Mouse (Mus musculus): ENCODE measurements around the gene Ugt2a3. TPM values are rescaled to one million over a fixed set of nuclear protein-coding genes. Genes with fewer than 3 reads are reported as not detected.

The Ugt2a3 gene
- polyA plus RNA-seq, 1 experiment = not detected

DNA sequence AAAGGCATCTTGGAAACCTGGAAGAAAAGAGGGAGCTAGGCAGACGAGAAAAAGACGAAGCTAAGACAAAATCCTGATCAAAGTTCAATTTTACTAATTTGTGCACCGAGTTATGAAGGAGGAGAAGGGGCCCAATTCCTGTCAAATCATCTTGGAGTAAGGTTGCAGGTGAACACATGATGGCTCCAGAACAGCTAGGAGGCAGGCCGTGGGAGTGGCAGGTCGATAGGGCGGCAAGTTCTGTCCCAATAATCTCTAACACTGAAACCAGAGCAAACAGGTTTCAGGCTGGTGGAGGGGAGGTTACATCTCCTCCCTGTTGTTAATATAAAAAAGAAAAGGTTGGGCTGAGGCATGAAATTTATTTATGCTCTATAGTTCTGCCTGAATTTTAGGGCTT lies 61.4 kb downstream of the Ugt2a3 start:
- DNase-seq = no peak
- TF ChIP-seq POLR2A (IDR thresholded peaks at IDR 0.05; ENCODE audit: control insufficient read depth, extremely low read depth, insufficient read depth, low read length, poor library complexity) (no peak), CTCF (IDR thresholded peaks at IDR 0.05; ENCODE audit: borderline replicate concordance, control insufficient read depth, extremely low read depth, insufficient read depth, low read length, poor library complexity) (no peak)
- Histone ChIP-seq H3K27ac (ENCODE audit: control insufficient read depth, insufficient read depth, low read length) (no peak overlapping the region), H3K36me3 (ENCODE audit: control insufficient read depth, insufficient read depth, low read length) (no peaks in the 10 kb centered on the region), H3K27me3 (ENCODE audit: control insufficient read depth, insufficient read depth, low read length) (no peaks in the 10 kb centered on the region), H3K4me1 (replicated peaks; ENCODE audit: control insufficient read depth, insufficient read depth, low read length) (no peaks in the 10 kb centered on the region), H3K4me3 (ENCODE audit: control insufficient read depth, insufficient read depth, low read length) (no peak overlapping the region)
- 94% methylated on average over 6 of the region's 6 CpGs for WGBS

Other genes with a start within 250 kb of the Ugt2a3 start
- gene Ugt2b36, start 244.6 kb downstream of the Ugt2a3 start, polyA plus RNA-seq (2012; rRNA removed) = 0.28 TPM in 1 of 2 replicates, not detected in the other
- gene Ugt2b5, start 196.9 kb downstream of the Ugt2a3 start, polyA plus RNA-seq (2012; rRNA removed) = 0.20 TPM in 1 of 2 replicates, not detected in the other
- not detected in 2 replicates for gene Ugt2b37, start 82.4 kb downstream of the Ugt2a3 start, polyA plus RNA-seq (2012; rRNA removed)
- gene Ugt2b38, start 87.0 kb upstream of the Ugt2a3 start, polyA plus RNA-seq (2012; rRNA removed) = not detected in 2 replicates
- not detected in 2 replicates for gene Ugt2a2, start 145.1 kb upstream of the Ugt2a3 start, polyA plus RNA-seq (2012; rRNA removed)
- not detected in 2 replicates for gene Gm43638, start 149.6 kb upstream of the Ugt2a3 start, polyA plus RNA-seq (2012; rRNA removed)
- not detected in 2 replicates for gene Ugt2a1, start 153.7 kb upstream of the Ugt2a3 start, polyA plus RNA-seq (2012; rRNA removed)
- gene Sult1b1, start 201.0 kb upstream of the Ugt2a3 start, polyA plus RNA-seq (2012; rRNA removed) = not detected in 2 replicates
- 0.04 and 0.08 TPM in 2 replicates for gene Sult1d1, start 231.8 kb upstream of the Ugt2a3 start, polyA plus RNA-seq (2012; rRNA removed)

Measured in thymus, adult 2 months (tissue).